Mouse (Mus musculus) spleen, postnatal 10 days (tissue): ENCODE data around the gene Epha1.

Experiments
- DNase-seq, 2 experiments: peaks; one replicate each; pipeline ENCODE4 v3.0.0; 2021 to 2022; ENCODE audit warnings: low spot score in 2 of 2

The Epha1 gene

GRCm38 (mm10) chr6:42373669-42374430 is 782 bp upstream of the Epha1 start:
- DNase-seq = no peak

- no peak for DNase-seq
Observed at GRCm38 (mm10) chr6:42372421-42372815, 650 bp downstream of the Epha1 start.

DNA sequence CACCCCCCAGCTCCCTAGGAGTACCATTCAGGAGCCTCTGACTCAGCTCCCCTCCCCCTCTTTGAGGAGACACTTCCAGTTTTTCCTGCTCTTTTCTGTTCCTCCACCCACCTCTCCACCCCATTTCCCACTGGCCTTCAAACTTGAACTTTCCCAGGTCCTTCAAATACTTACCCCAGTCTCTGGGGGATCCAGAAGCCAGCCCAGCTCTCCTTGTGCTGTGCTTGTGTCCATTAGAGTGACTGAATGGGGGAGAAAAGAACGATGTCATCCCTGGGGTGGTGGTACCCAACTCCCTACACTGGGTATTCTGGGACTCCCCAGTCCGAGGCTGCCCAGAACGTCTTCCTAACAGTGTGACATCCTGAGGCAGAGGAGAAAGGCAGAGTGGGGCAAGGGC is 1.1 kb downstream of the Epha1 start:
- DNase-seq = no peak

GRCm38 (mm10) chr6:42370630-42371363 is 2.3 kb downstream of the Epha1 start:
- DNase-seq = no peak

DNA sequence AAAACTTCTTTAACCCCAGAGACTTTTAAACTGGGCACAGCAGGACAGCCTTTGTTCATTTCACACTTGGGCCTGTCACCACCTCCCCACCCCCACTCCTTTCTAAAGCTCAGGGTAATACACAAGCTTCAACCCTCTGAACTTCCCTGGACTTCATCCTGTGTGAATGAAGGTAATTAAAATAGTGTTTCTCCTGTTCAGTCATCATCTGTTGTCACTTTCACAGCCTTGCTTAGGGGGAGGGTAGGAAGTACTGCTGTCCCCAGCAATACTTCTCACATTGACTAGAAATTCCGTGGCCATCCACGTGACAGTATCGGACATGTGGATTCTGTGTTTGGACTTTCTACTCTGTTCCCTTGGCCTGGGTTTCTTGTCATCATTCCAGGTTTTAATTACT is 3.2 kb downstream of the Epha1 start:
- DNase-seq = no peak

- no peak for DNase-seq
Observed at GRCm38 (mm10) chr6:42365215-42365614, 7.9 kb downstream of the Epha1 start.

- no peak for DNase-seq
Observed at GRCm38 (mm10) chr6:42364607-42365006, 8.5 kb downstream of the Epha1 start.

GRCm38 (mm10) chr6:42364066-42364465 is 9.0 kb downstream of the Epha1 start:
- no peak for DNase-seq

DNA sequence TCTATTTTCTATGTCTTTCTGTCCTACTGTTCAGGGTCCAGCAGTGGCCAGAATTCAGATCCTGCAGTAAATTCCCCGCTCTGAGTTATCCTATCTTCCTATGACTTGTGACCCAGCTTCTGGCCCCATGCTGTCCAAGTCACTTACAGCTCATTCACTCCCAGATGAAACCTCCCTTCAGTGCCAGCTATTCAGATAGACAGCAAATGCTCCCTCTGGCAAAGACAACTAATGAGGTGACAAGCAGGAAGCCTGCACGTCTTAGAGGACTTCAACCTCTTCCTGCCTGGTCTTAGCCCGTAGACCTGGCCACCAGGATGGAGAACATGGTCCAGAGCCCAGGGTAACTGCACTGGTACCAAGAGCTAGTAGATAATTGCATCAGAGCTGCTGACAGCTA is 10.1 kb downstream of the Epha1 start:
- no peak for DNase-seq

GRCm38 (mm10) chr6:42362497-42362896 is 10.6 kb downstream of the Epha1 start:
- DNase-seq = no peak

DNA sequence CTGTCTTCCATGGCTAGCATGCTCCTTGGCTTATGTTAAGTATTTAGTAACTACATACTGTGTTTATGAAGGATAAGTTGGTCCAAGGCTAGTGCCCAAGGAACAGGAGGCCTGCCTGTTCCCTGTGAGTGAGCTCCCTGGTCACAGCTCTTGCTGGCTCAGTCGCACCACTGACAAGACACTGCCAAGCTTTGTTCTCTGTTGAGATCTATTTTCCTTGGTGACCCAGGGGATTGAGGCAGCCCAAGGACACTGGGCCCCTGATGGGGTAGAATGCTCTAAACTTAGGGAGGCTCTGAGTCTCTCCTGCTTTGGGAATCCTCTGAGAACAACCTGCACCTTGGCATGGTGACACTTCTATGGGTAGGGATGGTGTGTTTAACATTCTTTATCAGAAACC is 11.0 kb downstream of the Epha1 start:
- no peak for DNase-seq

GRCm38 (mm10) chr6:42361041-42361895 is 11.8 kb downstream of the Epha1 start:
- DNase-seq = no peak

DNA sequence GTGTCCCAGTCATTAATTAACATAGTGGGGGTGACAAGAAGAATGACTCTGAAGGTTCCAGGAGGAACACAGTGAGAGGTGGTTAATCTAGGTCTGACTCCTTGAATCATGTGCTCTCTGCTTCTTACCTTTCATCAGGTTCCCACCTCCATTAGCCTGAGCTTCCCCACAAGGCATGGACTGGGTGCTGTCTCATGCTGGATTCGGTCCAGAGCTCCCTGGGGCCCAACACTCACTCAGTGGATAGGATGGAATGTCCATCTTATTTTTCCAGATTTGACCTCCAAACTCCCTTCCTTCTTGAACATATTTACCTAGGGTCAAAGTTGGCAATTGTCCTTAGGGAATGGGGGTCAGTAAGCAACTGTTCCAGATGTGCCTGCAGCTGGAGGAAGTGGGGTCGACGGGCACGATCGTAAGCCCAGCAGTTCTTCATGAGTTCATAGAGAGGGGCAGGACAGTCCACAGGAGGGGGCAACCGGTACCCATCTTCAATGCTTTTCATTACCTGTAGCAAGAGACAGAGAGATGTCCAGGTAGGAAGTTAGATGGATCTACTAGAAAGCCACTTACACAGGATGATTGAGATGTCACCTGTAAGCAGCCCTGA is 12.7 kb downstream of the Epha1 start:
- no peak for DNase-seq

DNA sequence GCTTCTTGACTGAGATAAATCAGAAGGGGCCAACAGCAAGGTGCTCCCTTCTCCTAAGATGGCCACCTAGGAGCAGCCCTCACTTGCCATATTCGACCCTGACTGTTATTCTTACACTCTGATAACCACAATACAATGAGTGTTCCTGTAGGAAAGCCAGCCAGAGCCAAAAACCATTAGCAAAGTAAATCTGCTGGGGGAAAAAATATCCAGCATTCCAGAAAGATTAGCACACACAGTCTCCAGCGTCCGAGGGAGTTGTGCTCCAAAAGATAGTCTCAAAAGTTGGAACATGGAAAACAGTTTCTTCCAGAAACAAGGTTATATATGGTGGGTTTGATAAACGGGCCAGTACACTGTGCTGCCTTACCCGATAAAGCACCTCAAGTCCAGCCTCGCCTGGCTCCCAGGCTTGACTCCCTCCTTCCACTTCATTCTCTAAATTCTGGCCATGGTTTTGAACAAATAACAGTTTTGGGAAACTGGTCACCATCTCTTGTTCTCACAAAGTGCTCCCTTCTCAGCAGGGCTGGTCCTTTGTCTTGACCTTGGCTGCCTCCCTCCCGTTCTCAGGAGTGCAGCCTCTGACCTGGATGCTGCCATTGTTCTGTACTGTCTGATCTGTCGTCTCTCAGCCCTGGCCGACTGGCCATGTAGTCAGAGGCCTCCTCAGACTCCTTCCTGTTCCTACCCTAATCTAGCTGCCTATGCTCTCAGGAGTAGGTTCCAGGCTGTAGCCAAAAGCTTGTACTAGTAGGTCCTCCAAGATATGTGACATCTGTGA is 13.5 kb downstream of the Epha1 start:
- no peak for DNase-seq

DNA sequence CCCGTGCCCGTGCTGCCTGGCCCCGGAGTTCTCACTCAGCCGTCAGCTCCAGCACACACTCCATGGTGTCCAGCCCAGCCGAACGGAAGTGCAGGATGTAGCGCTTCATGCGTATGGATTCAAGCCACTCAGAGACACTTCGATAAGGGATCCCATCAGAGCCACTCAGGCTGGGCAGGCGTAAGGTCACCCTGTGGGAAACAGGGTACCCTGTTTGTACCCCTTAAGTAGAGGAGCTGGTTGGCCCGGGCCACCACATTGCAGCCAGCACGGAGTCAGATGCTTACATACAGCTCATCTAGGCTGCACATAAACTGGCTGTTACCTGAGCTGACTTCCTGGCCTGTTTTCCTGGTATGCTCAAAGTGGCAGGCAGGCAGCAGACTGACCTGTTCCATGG is 14.2 kb downstream of the Epha1 start:
- no peak for DNase-seq

GRCm38 (mm10) chr6:42357901-42358300 is 15.2 kb downstream of the Epha1 start:
- no peak for DNase-seq

DNA sequence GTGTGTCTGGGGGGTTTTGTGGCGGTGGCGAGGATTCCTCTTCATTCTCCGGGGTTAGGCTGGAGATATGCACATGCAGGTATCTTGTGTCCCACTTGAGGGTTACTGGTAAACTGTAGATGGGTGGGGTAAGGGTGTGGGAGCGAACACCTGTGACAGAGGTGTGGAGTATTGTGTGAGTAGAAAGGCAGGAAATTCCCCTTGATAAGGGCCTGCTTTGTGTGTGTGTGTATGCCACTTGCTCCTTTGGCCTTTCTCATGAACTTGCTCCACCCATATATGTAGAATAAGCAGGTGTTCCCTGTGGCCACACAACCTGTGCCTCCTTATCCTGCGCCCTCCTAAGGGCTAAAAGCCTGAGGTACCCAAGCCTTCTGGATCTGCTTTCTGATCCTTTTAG is 16.2 kb downstream of the Epha1 start:
- DNase-seq = no peak

DNA sequence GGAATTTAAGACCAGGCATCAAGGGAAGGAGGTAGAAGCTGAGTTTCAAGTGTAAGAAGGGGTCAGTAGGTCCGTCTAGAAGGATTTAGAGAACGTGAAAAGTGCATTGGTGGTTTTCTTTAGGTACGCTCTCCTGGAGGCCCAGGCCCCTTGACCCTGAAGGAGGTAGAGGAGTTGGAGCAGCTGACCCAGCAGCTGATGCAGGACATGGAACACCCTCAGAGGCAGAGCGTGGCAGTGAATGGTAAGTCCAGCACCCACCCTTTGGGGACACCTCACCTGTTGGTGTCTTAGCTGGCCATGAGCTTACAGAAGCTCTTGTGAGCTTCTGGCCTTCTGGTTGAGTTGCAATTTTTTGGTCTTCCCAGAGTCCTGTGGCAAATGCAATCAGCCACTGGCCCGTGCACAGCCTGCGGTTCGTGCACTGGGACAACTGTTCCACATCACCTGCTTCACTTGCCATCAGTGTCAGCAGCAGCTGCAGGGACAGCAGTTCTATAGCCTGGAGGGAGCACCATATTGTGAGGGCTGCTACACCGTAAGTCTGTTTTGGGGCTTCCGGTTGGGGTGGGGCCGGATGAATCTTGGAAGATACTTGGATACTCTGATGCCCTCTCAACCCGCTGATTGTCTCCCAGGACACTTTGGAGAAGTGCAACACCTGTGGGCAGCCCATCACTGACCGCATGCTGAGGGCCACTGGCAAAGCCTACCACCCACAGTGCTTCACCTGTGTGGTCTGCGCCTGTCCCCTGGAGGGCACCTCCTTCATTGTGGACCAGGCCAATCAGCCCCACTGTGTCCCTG is 17.1 kb downstream of the Epha1 start:
- no peak for DNase-seq

DNA sequence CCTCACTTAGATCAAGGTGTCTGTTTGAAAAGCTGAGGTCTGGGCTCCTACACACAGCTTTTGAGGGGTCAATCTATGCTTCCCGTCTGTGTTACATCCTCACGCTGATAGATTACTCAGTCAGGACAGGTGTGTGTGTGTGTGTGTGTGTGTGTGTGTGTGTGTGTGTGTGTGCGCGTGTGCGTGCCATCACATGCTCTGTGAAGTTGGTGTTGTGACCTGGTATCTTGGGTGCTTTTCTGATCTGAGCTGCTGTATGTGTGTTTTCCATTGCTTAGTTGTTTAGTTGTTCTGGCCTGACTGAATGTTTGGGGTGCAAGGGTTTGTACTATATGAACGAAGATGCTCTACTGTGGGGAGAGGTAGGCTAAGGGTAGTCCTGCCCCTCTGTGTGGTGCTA is 17.7 kb downstream of the Epha1 start:
- no peak for DNase-seq
